In genomic region chr8:78705980-78706379, GRCm38 (mm10) we compare ENCODE assay signal across 19 mouse cellular contexts.
"Had no signal": no experiment of that assay in that cellular context is flagged by ENCODE, and none has a peak within 500 bp of the region (broad histone marks: within the 10 kb centered on the region; RNA-seq: fewer than 3 reads in every experiment).

No protein-coding gene starts in this region.

- H3K9me3 ChIP-seq: liver, embryonic 13.5 days; liver, embryonic 15.5 days; midbrain, embryonic 10.5 days; midbrain, embryonic 12.5 days; neural tube, embryonic 15.5 days had no signal

- H3K36me3 ChIP-seq: neural tube, embryonic 15.5 days had no signal

- DNase-seq: liver, embryonic 13.5 days; liver, postnatal 0 days; midbrain, embryonic 14.5 days; retina, postnatal 1 day; right cerebral cortex, adult 18-20 months; right cerebral cortex, postnatal 25 days; right cerebral cortex, postnatal 4 days; spleen, adult 18-20 months; thymus, adult 18-20 months; thymus, postnatal 14 days; thymus, postnatal 36 days had no signal

- H3K4me2 ChIP-seq: liver, embryonic 11.5 days; liver, embryonic 13.5 days; liver, embryonic 15.5 days; midbrain, embryonic 12.5 days; neural tube, embryonic 13.5 days; neural tube, embryonic 15.5 days had no signal

- H3K9ac ChIP-seq: liver, embryonic 13.5 days; liver, embryonic 15.5 days; liver, postnatal 0 days; midbrain, embryonic 12.5 days; neural tube, embryonic 13.5 days; neural tube, embryonic 15.5 days had no signal

- ATAC-seq: liver, postnatal 0 days; midbrain, embryonic 16.5 days had no signal

- H3K4me1 ChIP-seq: liver, embryonic 13.5 days; liver, embryonic 15.5 days had no signal

- H3K27me3 ChIP-seq: liver, embryonic 13.5 days; liver, embryonic 15.5 days; midbrain, embryonic 12.5 days; neural tube, embryonic 13.5 days; neural tube, embryonic 15.5 days had no signal

- H3K4me3 ChIP-seq: liver, embryonic 13.5 days; liver, embryonic 15.5 days; midbrain, embryonic 10.5 days; midbrain, embryonic 12.5 days; myocyte; neural tube, embryonic 13.5 days; neural tube, embryonic 15.5 days had no signal

- H3K27ac ChIP-seq: liver, embryonic 13.5 days; liver, embryonic 15.5 days; midbrain, embryonic 10.5 days; midbrain, embryonic 12.5 days; neural tube, embryonic 13.5 days; neural tube, embryonic 15.5 days had no signal
